Mouse (Mus musculus): Measurements from ENCODE around the gene Ppp3r1.
A peak's percentile ranks its signal among the peaks of the same experiment; 100 is the strongest.

The Ppp3r1 gene

DNA sequence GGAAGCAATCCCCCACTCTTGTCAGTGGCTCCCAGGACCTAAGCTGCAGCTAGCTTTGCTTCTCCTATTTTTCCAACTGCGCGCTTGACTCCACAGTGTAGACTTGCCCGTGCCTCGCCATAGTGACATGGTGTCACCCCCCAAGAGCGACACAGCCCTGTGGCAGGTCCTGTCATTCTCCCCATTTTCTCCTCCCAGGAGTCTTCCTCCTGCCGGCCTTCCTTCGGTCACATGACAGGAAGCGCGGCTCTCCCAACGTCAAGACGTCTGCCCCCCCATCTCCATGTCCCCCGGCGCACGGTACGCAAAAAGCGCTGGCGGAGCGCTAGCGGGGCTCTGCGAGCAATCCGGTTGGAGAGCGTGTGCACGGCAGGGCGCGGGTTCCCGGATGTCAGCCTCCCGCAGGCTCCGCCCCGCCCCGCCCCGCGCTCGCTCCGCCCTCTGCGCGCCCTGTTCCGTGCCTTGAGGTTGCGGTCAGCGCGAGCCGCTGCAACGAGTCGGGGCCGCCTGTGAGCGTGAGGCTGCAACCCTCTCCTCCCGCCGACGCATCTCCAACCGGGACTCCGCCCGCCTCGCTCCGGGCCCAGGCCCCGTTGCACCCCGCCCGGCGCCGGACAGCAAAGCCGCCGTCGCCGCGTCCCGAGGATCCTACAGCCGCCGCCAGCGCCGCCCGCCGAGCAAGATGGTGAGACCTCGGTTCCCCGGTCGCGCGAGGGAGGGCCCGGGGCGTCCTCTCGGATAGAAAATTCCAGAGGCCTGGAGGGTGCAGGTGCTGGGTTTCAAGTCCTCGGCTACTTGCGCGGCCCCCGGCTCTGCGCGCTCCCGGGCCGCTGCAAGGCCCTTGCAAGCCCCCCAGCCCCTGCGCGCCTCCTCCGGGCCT lies at the start of gene Ppp3r1:
TSS of gene Ppp3r1 (plus strand) at position 406 of the 880 bp plus-strand sequence.
- peak; percentile 96 for DNase-seq (ENCODE audit: low spot score in 2 of 2)

DNA sequence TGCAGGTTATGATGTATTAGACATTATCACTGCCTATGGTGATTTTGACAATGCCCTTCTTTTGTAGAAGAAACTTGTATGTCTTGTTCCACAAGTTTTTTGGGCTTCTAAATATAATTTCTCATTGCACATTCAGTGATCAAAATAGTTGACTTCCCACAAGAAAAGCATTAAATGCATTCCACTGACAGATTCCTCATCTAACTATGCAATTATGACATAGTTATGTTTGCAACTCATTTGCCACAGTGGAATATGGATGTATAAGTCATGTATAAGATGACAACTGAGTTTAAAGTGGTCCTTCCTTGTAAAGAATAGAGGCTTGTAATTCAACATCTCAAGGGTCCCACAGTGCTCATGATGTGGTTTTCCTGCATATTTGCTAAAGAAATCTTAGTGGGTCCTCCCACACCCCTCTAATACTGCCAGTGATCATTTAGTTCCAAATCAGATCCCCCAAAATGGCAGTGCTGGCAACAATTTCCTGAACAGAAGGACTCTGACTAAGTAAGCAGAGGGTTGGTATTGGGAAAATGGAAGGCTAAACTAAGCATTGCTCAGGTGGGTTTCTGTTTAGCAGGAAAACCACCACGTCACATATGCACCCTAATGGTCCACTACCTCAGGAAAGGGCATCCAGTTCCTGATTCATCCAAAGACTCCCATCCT lies 46.5 kb upstream of the Ppp3r1 start:
- DNase-seq (ENCODE audit: low spot score in 2 of 2): no peak

DNA sequence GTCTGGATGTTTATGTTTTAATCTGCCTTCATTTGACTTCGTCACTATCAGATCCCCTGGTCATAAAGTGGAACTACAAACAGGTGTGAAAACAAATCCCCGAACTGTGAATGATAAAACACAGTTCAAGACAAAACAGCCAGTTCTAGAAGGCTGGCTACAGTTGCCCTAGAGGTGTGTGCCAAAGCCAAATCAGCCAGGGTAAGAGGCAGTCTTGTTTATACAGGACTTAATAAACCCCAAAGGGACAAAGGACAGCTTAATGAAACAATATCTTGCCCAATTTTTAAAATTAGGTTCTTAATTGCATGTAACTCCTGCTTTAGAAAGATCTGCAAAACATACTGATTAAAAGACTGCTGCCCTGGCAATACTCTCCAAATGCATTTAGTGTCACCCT lies 32.6 kb upstream of the Ppp3r1 start:
- no peak for DNase-seq (ENCODE audit: low spot score in 2 of 2)

DNA sequence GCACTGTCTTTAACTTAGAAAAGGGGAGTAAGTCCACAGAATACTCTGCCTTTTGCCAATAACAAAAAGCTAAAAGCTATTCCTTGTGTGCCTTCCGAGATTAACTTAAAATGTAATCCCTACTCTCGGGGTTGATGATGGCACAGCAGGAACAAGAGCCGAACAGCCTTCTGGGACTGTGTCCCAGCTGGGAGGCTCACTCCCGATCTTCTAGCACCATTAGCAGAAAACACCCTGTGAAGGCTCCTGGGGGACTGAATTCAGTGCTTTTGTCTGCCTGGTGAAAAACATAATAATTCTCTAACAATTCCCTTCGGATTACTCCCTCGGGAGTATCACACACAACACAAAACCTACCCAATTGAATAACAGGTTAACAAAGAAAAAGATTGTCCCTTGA lies 23.4 kb upstream of the Ppp3r1 start:
- no peak for DNase-seq (ENCODE audit: low spot score in 2 of 2)

DNA sequence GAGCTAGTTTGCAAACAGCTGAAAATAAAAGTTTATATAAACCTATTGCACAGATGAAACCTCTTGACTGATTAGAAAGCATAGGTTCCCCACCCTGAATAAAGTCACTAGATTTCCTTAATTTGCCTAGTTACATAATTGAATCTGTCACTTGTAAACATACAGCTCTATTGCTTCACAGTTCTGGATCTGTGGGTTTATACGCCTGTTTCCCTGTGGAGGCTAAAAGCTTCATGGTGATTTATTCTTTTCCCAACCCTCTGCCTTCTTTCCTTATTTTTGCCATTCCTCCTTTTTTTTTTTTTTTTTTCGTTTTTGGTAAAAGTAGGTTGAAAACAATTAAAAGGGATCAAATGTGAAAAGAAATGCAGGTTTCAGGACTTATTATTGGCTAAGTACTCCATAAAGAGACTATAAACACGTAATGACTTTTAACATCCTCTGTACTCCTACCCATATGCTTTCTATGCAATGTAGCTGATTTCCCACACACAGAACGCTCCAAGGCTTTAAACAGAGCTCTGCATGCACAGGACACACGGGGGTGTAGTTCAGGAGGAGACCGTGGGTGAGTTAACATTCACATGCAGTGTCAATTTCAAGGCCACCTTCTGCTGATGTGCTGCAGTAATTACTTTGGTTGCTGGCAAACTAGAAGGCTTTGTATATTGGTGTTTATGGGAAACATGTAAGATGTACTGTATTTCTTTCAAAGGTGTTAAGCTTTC lies 20.6 kb upstream of the Ppp3r1 start:
- DNase-seq (ENCODE audit: low spot score in 2 of 2): no peak

DNA sequence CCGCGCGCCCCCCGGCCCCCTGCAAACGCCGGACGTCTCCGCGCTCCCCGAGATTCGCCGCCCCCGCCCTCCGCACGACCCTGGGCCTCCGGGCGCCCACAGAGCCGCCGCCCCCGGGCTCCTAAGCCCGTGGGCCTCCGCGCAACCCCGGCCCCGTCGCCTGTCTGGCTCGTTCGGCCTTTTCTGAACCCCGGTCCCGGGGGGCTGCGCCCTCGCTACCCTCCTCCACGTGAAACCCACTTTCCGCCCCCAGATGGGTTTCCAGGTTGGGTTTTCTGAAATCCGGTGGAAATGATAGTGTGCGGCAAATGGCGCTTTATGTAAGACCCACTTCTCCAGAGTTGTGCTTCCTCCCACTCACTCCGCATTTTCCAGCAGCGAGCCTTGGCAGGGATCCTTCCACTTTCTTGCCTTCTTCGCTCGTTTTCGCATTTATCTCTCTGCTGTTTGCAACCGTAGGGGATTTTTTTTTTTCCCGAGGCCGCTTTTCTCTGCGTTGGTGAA lies 727 bp downstream of the Ppp3r1 start:
- peak; percentile 22 to 36 for DNase-seq (ENCODE audit: low spot score in 2 of 2)

DNA sequence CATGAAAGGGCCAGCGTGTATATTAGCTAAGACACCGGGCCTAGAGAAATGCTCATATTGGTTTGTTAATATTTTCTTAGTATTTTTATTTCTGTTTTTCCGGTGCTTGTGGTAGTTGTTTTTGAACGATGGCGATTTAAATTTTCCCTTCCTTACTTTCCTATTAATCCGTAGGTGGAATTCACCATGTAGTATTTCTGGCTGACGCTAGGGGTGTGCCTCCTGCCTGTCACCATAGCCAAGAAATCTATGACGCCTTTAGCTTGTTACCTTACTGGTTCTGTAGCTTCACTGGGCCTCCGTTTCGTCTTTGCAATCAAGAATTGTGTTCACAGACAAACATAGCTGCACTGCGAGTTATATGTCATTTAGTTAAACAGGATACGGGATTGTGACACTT lies 1.2 kb downstream of the Ppp3r1 start:
- peak; percentile 54 to 60 for DNase-seq (ENCODE audit: low spot score in 2 of 2)

DNA sequence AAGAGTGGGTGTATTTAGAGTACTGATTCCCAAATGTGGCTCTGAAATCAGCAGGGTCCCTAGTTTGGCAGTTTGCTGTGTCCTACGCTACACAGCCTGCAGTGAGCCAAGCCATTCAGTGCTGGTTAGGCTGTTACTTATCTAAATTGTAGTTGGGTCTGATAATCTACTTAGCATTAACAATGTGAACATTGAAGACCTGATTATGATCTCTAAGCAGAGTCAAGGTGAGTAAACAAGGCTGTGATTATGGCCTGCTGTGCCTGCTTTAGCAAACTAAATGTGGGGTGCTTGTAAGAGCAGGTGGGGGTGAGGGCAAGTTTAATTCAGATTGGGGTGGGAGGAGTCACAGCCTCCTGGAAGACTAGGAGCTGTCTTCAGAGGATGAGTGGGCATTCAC lies 4.9 kb downstream of the Ppp3r1 start:
- no peak for DNase-seq (ENCODE audit: low spot score in 2 of 2)

DNA sequence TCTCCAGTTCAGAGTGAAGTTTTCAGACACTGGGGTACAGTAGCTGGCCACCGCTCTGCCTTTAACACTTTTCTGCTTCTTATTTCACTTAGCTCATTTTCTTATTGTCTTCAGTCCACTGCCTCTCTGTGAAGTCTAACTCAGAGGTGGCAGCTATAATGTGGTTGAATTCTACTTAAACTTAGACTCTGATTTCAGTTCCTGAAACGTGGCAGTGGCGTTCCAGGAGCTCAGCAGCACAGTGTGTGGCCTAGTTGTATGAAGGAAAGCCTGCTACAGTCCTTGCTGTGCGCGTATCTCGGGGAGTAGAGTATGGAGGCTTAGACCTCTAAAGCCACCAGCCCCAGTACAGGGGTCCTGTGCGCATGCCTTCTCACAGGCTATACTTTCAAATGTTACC lies 7.6 kb downstream of the Ppp3r1 start:
- DNase-seq (ENCODE audit: low spot score in 2 of 2): peak; percentile 64 to 71

DNA sequence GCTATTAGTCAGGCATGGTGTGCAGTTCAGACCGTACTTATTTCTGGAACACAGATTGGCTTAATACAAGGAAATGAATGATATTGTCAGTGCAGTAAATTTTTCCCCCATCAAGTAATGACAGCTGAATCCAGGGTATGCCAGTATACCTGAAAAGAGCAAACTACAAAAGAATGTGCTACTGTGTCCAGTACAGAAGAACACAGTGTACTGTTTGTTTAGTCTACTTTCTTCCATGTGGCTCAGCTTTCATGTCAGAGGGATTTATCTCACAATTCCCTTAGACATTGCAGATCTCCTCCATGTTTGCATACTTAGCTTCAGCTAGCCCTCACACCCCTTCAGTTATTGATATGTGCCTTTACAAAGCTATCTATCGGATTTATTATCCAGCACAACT lies 10.2 kb downstream of the Ppp3r1 start:
- no peak for DNase-seq (ENCODE audit: low spot score in 2 of 2)

DNA sequence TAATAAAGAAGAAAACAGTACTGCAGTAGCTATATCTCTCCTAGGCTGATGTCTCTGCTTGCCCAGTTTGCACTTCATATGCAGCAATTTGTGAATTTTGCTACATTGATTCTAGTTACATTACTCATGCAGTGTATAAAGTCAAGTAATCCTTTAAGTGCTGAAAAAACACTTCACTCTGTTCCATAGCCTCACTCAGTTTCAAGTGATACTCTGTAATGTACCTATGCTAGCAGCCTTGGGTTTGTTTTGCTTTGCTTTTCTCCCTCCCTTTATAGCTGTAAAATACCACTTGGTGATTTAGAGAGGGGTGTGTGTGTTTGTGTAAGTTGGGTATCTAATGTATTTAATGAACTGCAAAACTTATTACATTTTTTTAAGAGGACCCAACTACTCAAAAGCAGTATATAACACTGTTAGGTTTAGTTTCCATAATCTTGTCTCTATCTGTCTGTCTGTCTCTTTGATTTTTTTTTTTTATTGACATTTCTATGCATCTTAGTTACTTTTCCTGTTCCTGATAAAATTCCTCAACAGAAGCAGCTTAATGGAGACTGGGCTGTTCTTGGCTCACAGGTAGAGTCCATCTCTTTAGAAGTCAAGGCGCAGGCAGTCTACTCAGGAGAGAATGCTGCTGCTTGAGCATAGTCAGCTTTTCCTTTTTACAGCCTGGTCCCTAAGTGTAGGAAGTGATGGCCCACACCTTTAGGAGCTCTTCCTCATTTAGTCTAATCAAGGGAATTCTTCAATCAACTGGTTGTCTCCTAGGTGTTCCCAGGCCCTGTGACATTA lies 12.1 kb downstream of the Ppp3r1 start:
- DNase-seq (ENCODE audit: low spot score in 2 of 2): no peak

DNA sequence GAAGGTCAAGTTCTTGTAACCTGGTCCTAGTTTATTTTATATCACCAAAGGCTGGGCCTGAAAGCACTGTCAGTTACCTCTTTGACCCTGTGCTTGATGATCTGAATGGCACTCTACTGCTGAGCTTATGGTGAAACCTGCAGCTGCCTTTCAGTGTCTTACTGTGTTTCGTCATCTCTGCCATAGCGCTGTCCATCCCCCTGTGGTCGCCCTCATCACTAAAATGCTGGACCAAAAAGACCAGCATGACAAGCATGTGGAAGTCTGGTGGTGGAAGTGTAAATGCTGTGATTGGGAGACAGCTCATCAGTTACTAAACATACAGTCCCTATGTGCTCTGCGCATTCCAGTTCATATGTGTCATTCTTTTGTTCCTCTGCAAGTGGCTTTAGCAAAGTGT lies 13.2 kb downstream of the Ppp3r1 start:
- no peak for DNase-seq (ENCODE audit: low spot score in 2 of 2)

DNA sequence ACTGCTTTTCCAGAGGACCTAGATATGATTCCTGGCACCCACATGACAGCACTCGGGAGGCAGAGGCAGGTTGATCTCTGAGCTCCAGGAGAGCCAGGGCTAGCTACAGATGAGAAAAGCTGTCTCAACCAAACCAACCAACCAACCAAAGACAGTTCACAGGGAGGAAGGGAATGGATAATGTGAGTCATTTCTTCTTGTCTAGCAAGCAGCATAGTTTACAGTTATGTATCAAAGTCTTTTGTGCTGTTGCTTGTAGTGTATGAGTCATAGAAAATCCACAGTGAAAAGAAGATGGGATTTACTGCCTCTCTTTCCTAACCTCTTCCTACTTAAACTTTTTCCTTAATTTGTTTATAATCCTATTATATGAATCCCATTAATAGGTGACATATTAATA lies 17.6 kb downstream of the Ppp3r1 start:
- no peak for DNase-seq (ENCODE audit: low spot score in 2 of 2)

DNA sequence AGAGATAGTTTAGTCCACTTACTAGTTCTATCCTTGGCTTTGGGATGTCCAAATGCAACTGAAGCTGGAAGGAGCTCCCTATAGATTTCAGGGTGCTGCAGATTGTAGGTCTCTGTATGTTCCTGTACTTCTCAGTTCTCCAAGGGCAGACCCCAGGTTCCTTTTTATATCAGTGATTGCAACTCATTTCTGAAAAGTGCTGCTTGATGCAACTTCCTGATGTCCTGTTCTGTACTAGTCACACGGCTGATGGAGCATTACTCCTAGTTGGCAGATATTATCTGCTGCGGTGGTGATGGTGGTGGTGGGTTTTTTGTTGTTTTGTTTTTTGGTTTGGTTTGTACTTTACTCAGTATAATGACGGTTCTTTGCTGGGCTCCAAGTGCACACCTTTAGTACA lies 21.7 kb downstream of the Ppp3r1 start:
- DNase-seq (ENCODE audit: low spot score in 2 of 2): no peak

DNA sequence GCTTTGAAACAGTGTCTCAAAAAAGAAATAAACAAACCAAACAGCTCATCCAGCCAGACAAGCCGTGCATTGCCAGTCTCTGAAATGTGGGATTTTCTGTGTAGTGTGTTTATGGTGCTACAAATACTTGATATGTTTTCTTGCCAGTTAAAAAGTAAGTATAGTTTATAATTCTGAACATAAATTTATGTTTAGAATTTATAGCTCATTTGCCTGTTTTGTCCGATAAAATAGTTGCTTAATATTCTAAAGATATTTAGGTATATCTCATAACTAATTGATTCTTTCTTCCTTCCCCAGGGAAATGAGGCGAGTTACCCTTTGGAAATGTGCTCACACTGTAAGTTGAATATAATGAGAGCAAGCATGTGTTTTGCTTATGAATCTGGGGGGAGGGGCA lies 22.7 kb downstream of the Ppp3r1 start, which contains the start of gene Wdr92:
TSS of gene Wdr92 (plus strand) at position 301 of the 400 bp plus-strand sequence.
- DNase-seq (ENCODE audit: low spot score in 2 of 2): no peak

DNA sequence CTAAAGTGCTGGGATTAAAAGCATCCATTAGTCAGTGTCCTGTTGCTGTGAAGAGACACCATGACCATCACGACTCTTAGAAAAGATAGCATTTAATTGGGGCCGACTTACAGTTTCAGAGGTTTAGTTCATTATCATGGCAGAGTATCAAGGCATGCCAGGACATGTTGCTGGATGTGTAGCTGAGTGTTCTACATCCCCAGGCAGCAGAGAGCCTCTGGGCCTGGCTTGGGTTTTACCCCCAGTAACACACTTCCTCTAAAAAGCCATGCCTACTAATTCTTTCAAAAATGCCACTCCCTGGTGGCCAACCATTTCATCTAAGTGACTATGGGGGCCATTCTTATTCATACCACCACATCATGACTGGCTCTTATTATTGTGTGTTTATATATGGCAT lies 24.1 kb downstream of the Ppp3r1 start:
- no peak for DNase-seq (ENCODE audit: low spot score in 2 of 2)

DNA sequence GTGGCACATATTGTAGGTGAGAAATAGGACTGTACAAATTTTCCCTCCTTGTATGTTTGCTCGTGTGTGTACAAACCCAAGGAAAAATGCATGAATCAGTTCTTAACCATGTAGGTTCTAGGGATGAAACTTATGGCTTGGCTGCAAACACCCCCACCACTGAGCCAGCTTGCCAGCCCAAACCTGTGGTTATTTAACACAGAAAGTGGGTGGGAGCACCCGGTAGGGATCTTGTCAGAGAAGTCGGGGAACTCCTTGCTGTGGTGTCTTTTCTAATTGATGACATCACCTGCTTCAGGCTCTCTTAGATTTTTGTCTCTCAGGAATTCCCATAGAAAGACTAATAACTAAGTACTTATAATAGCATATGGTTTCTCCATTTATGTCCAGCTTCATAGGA lies 28.6 kb downstream of the Ppp3r1 start:
- no peak for DNase-seq (ENCODE audit: low spot score in 2 of 2)

DNA sequence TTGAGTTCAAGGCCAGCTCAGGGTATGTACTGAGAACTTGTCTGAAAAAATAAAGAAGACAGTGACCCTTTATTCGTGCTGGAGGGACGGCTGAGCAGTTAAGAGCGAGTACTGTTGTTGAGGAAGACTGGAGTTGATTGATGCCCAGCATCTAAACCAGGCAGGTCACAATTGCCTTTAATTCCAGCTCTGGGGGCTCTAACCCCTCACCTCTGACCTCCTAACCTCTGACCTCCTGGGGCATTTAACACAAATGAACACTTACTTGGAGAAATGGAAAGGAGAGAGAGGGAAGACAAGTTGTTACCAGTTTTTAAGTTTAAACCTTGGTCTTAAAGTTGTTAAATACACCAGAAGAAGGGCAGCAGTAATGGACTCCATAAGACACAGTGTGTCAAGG lies 29.7 kb downstream of the Ppp3r1 start:
- DNase-seq (ENCODE audit: low spot score in 2 of 2): no peak

DNA sequence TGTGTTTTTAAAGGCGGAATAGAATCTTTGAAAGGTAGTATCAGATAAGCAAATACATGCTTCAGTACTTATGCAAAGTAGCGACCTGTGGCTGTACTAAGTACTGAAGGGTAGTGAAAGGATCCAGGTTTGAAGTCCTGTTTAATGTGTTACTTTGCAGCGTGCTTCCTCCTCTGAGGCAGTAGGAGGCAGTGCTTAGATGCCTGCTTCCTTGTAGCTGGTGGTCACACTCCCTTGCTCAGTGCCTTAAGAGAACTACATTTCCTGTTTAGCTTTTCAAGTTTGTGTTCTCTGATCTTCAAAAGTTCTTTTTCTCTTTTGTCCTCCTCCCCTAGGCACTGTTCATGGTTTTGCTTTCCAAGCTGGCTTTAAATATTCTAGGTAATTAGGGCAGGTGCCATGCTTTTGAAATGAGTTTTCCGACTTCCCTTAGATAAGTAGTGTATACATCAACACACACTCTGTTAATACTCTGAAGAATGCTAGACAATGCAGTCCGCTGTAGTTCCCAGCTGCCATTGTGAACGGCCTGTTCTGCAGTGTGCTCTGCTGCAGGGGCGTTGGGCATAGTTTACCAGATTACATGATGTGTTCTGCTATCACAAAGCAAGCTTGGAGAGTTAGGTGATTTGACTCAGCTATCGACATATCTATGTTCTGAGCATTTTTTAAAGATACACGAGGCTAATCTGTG lies 33.2 kb downstream of the Ppp3r1 start:
- DNase-seq (ENCODE audit: low spot score in 2 of 2): peak; percentile 37 to 42

DNA sequence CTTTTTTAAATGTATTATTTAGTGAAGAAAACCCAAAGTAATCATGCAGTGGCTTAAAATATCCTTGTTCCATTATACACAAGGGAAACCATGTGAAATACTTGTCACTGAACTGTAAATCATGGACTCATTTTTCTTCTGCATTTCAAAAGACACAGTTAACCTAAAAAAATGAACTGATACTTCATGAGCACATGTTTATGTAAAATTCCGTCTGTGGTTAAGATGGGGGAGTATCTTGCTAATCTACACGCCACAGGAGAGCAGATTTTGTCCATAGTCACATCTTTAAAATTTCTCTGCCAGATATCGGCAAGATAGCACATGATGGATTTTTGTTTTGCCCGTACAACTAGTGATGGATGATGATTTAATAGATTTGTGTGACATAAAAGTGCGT lies 40.1 kb downstream of the Ppp3r1 start:
- no peak for DNase-seq (ENCODE audit: low spot score in 2 of 2)
